Mouse (Mus musculus) liver, adult 2 months (tissue): ENCODE results near the gene Atf4.
A peak's percentile ranks its signal among the peaks of the same experiment; 100 is the strongest.

ENCODE experiments used
- CTCF ChIP-seq: fragments of 200-500 bp; IDR thresholded peaks from 2 replicates; pipeline ENCODE4 v1.5.1; 2011; ENCODE audit warnings: low read depth, low read length, control low read depth
- POLR2A ChIP-seq: fragments of 200-500 bp; IDR thresholded peaks from 2 replicates; pipeline ENCODE4 v1.6.1; 2011; ENCODE audit warnings: low read length, control low read depth; ENCODE audit not compliant: insufficient read depth; ENCODE audit errors: extremely low read depth

GRCm38 (mm10) chr15:80254847-80255645 is at the start of gene Atf4:
- TF ChIP-seq CTCF (0 out of 2 replicates have a peak, but pooled peaks have one; percentile 4), POLR2A (peak; percentile 99)
